Mouse (Mus musculus): ENCODE measurements around the gene OR5BS1P. TPM values are rescaled to one million over a fixed set of nuclear protein-coding genes. Genes with fewer than 3 reads are reported as not detected.

Gene OR5BS1P
- polyA plus RNA-seq, 1 experiment, result not detected

DNA sequence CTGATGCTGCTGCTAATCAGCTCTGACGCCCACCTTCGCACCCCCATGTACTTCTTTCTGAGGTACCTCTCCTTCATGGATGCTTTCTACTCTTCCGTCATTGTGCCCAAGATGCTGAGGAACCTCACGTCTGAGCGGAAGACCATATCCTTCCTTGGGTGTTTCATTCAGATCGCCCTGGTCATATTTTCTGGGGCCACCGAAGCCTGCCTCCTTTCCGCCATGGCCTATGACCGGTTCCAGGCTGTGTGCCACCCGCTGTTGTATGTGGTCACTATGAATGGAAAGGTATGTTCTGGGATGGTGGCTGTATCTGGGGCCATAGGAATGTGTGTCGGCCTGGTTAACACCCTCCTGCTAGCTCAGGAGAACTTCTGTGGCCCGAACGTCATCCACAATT lies 1.8 kb downstream of the OR5BS1P start:
- no peak overlapping the region for H3K4me3 ChIP-seq (replicated peaks; ENCODE audit: control insufficient read depth, low read depth, low read length)
- H3K4me1 ChIP-seq (ENCODE audit: control insufficient read depth, insufficient read depth, low read length), result no peaks in the 10 kb centered on the region
- 83% methylated on average over 13 of the region's 13 CpGs for WGBS
- H3K27ac ChIP-seq (ENCODE audit: control insufficient read depth, insufficient read depth, low read depth, low read length, poor library complexity), result no peak overlapping the region
- TF ChIP-seq CTCF (IDR thresholded peaks at IDR 0.05; ENCODE audit: control insufficient read depth, insufficient read depth, low read length) (no peak), POLR2A (IDR thresholded peaks at IDR 0.05; ENCODE audit: borderline replicate concordance, control insufficient read depth, low read depth, low read length) (no peak)

DNA sequence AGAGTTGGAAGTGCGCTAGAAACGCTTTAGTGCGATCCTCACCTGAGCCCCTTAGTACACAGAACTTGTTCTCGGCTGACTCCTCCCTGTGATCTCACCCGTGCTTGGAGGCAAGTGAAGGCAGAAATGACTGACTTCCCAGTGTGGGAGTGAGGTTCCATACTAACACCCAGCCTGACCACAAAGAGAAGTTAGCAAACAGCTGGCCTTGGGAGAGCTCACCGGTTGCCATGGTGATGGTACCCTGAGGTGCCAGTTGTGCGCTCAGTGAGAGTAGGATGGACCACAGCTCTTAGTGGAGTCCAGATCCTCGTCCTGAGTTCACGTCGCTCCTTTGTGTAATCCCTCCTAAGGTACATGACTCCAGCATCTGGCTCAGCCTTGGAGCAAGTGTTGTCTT lies 5.3 kb downstream of the OR5BS1P start:
- Histone ChIP-seq H3K4me1 (ENCODE audit: control insufficient read depth, insufficient read depth, low read length) (no peaks in the 10 kb centered on the region), H3K27ac (ENCODE audit: control insufficient read depth, insufficient read depth, low read depth, low read length, poor library complexity) (no peak overlapping the region), H3K4me3 (replicated peaks; ENCODE audit: control insufficient read depth, low read depth, low read length) (no peak overlapping the region)
- WGBS, result 76% methylated on average over 10 of the region's 10 CpGs
- TF ChIP-seq CTCF (IDR thresholded peaks at IDR 0.05; ENCODE audit: control insufficient read depth, insufficient read depth, low read length) (no peak), POLR2A (IDR thresholded peaks at IDR 0.05; ENCODE audit: borderline replicate concordance, control insufficient read depth, low read depth, low read length) (no peak)

DNA sequence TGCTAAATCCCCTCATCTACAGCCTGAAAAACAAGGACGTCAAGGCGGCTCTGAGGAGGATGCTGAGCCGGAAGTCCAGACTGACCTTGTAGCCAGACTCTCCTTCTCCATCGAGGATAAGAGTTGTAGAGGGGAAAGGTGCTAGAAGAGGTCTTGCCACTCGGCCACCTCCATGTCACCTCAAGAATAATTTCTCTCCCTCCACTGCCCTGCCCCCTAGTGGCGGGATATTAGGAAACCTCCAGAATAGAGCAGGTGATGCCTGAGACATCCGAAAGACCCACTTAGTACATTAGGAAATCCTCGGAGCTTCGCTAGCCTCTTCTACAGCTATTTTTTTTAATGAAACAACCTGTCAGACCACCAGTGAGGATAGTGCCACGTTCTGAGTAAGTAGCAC lies 5.7 kb downstream of the OR5BS1P start:
- Histone ChIP-seq H3K27ac (ENCODE audit: control insufficient read depth, insufficient read depth, low read depth, low read length, poor library complexity) (no peak overlapping the region), H3K4me1 (ENCODE audit: control insufficient read depth, insufficient read depth, low read length) (no peaks in the 10 kb centered on the region), H3K4me3 (replicated peaks; ENCODE audit: control insufficient read depth, low read depth, low read length) (no peak overlapping the region)
- WGBS, result 43% methylated on average over 10 of the region's 10 CpGs
- TF ChIP-seq CTCF (IDR thresholded peaks at IDR 0.05; ENCODE audit: control insufficient read depth, insufficient read depth, low read length), result peak; percentile 62; the same call in 1 of the 2 replicates
- no peak for TF ChIP-seq POLR2A (IDR thresholded peaks at IDR 0.05; ENCODE audit: borderline replicate concordance, control insufficient read depth, low read depth, low read length)

DNA sequence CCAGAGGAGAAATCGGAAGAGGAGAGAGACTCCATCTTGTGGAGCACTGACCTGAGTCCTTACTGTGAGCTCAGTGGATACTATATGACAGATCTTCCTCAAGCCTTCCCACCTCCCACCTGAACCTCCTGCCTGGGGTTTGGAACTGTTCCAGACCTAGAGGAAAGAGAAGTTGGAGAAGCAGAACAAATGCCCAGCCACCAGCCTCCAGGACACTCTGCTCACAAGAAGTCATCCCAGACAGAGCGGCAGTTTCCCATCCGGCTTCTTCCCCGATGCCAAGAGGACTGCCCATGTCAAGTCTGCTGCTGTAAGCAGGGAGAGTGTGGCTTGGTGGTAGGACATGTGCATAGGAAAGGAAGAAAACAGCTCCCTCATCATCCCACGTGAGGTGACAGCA lies 6.6 kb downstream of the OR5BS1P start:
- TF ChIP-seq POLR2A (IDR thresholded peaks at IDR 0.05; ENCODE audit: borderline replicate concordance, control insufficient read depth, low read depth, low read length), result no peak
- WGBS, result 66% methylated on average over 5 of the region's 5 CpGs
- Histone ChIP-seq H3K4me3 (replicated peaks; ENCODE audit: control insufficient read depth, low read depth, low read length) (no peak overlapping the region), H3K27ac (ENCODE audit: control insufficient read depth, insufficient read depth, low read depth, low read length, poor library complexity) (no peak overlapping the region), H3K4me1 (ENCODE audit: control insufficient read depth, insufficient read depth, low read length) (no peaks in the 10 kb centered on the region)

DNA sequence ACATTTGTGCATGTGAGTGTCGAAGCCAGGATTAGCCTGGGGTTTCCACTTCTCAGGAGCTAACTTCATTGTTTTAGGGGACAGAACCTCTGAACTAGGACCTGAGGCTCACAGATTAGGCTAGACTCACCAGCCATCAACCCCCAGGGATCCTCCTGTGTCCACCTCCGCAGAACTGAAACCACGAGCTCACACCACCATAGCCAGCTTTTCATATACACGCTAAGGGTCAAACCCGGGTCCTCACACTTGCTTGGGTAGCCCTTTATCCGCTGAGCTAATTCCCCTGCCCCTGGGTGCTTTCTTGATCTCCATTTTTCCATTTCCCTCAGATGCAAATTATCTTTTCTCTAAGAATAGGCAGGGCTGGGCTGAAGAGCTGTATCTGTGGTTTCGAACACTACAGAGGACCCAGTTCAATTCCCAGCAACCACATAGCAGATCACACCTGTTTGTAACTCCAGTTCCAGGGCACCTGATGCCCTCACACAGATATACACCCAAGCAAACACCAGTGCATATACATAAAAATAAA lies 9.9 kb downstream of the OR5BS1P start:
- TF ChIP-seq CTCF (IDR thresholded peaks at IDR 0.05; ENCODE audit: control insufficient read depth, insufficient read depth, low read length) (no peak), POLR2A (IDR thresholded peaks at IDR 0.05; ENCODE audit: borderline replicate concordance, control insufficient read depth, low read depth, low read length) (no peak)
- H3K4me1 ChIP-seq (ENCODE audit: control insufficient read depth, insufficient read depth, low read length), result peaks cover 3% of the 10 kb centered on the region
- 70% methylated on average over 7 of the region's 7 CpGs for WGBS
- H3K27ac ChIP-seq (ENCODE audit: control insufficient read depth, insufficient read depth, low read depth, low read length, poor library complexity), result no peak overlapping the region
- no peak overlapping the region for H3K4me3 ChIP-seq (replicated peaks; ENCODE audit: control insufficient read depth, low read depth, low read length)

DNA sequence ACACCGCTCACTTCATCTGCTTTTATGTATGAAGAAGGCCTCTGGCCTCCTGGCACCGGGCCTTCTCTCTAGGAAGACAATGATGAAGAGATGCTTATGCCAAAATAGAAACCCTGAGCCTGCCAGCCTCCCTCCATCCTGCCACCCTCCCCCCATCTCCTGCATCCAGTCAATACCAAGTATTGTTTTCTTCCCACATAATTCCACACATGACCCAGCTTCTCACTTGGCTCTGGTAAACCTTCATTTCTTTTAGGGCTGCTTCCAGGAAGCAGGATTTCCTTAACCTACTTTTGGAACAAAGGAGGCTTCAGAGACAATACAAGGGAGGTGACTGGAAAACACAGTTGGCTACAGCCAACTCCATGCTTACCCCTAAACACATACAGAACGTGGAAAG lies 13.0 kb downstream of the OR5BS1P start, which contains the start of gene Lalba:
TSS of gene Lalba (minus strand) at position 21 of the 400 bp plus-strand sequence.
- Histone ChIP-seq H3K4me3 (replicated peaks; ENCODE audit: control insufficient read depth, low read depth, low read length) (no peak within 1 kb of the TSS), H3K27ac (ENCODE audit: control insufficient read depth, insufficient read depth, low read depth, low read length, poor library complexity) (no peak within 1 kb of the TSS; the same call in 1 of the 2 replicates)
- TF ChIP-seq CTCF (IDR thresholded peaks at IDR 0.05; ENCODE audit: control insufficient read depth, insufficient read depth, low read length), result no peak
- TF ChIP-seq POLR2A (IDR thresholded peaks at IDR 0.05; ENCODE audit: borderline replicate concordance, control insufficient read depth, low read depth, low read length), result no peak

DNA sequence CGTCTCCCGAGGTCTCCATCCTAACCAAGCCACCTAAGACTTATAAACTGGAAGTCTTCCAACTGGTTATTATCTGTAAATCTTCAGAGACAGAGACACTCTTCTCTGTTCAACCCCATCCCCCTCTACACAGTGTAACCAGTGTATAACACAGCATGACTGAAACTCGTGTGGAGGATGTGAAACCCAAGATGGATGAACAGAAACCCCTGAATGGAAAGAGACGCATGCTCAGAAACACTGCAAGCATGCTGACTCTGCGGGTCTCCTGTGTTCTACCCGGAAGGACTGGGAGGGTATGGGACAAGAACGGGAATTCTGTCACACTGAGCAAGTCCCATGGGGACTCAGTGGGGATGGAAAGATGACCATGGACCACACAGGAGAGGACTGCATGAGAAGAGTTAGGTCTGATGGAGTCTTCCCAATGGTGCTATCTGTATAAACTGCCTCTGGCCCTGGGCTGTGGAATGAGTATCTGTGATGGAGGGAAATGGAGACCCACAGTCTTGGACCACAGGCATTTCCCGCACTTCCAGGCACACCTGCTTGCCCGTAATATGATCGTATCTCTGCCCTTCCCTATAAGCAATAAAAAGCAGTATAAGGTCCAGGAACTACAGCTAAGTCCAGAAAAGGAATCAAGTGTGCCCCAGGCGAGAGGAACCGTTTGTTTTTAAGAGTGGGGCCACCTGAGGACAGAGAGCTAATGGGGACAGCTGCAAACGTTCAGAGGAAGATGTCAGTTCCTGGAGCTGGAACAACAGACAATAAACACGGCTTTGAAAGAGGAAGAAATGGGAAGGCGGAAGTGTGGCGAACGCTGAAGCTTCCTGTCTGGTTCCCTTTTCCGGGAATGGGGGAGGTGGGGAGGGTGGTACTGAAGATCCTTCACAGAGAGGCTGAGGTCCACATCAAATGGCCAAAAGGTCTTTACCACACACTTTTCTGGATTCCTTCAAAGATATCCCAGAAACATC lies 14.5 kb downstream of the OR5BS1P start:
- 23% methylated on average over 18 of the region's 18 CpGs for WGBS
- peaks cover 3% of the 10 kb centered on the region for H3K4me1 ChIP-seq (ENCODE audit: control insufficient read depth, insufficient read depth, low read length)
- no peak overlapping the region for H3K4me3 ChIP-seq (replicated peaks; ENCODE audit: control insufficient read depth, low read depth, low read length)
- TF ChIP-seq POLR2A (IDR thresholded peaks at IDR 0.05; ENCODE audit: borderline replicate concordance, control insufficient read depth, low read depth, low read length) (no peak), CTCF (IDR thresholded peaks at IDR 0.05; ENCODE audit: control insufficient read depth, insufficient read depth, low read length) (no peak)
- H3K27ac ChIP-seq (ENCODE audit: control insufficient read depth, insufficient read depth, low read depth, low read length, poor library complexity), result peak overlapping the region; percentile 85

More for the DNA sequence above, 13.0 kb downstream of the OR5BS1P start, which contains the start of gene Lalba:
- peaks cover 3% of the 10 kb centered on the region for H3K4me1 ChIP-seq (ENCODE audit: control insufficient read depth, insufficient read depth, low read length)
- WGBS, result 67% methylated on average over 3 of the region's 3 CpGs

DNA sequence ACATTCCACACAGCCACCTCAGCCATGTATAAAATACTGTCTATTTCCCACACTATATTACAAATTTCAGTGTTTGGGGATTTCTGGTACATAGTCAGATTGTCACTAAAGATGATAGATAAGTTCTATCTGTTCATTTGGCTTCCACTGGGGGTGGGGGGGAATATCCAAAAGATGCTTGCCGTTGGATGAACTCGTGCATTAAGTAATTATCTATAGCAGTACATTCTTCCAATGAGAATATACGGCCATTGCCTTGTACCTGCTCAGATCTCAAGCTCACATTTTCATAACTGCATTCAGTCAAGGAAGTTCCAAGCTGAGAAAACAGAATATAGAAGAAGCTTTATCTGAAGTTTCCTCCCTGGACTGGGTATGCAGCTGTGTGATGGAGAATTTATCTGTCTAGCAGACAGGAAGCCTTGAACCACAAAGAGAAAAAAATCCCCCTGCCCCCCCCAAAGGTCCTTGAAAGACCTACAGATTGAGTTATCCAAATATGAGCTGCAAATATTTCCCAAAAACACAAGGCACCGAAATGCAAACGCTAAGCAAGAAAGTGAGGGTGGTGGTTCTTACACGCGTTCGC lies 16.8 kb downstream of the OR5BS1P start:
- TF ChIP-seq POLR2A (IDR thresholded peaks at IDR 0.05; ENCODE audit: borderline replicate concordance, control insufficient read depth, low read depth, low read length), result no peak
- no peak for TF ChIP-seq CTCF (IDR thresholded peaks at IDR 0.05; ENCODE audit: control insufficient read depth, insufficient read depth, low read length)
- WGBS, result 53% methylated on average over 8 of the region's 8 CpGs
- Histone ChIP-seq H3K27ac (ENCODE audit: control insufficient read depth, insufficient read depth, low read depth, low read length, poor library complexity) (no peak overlapping the region), H3K4me1 (ENCODE audit: control insufficient read depth, insufficient read depth, low read length) (peaks cover 3% of the 10 kb centered on the region), H3K4me3 (replicated peaks; ENCODE audit: control insufficient read depth, low read depth, low read length) (no peak overlapping the region)

Data from bone marrow, adult 2 months (tissue).